Mouse (Mus musculus) kidney, embryonic 15.5 days (tissue): ENCODE measurements around the gene Rbpj. TPM values are rescaled to one million over a fixed set of nuclear protein-coding genes. Genes with fewer than 3 reads are reported as not detected.
A peak's percentile ranks its signal among the peaks of the same experiment; 100 is the strongest.

Experiments used
- ATAC-seq: fragments of 200-750 bp; cut with Nextera tagmentation; replicated peaks from 2 replicates; pipeline ENCODE4 v1.8.0; 2017; ENCODE audit warnings: moderate TSS enrichment; ENCODE audit not compliant: low FRiP score
- H3K27ac ChIP-seq: fragments of 300-500 bp; sonication (generic); 2 replicates; pipeline ENCODE4 v1.5.1; 2015; ENCODE audit warnings: mild to moderate bottlenecking, inconsistent platforms
- H3K27me3 ChIP-seq: fragments of 300-500 bp; sonication (generic); 2 replicates; pipeline ENCODE4 v1.6.1; 2015; ENCODE audit warnings: inconsistent platforms
- H3K36me3 ChIP-seq: fragments of 300-500 bp; sonication (generic); 2 replicates; pipeline ENCODE4 v1.6.1; 2015; ENCODE audit warnings: inconsistent platforms
- H3K4me1 ChIP-seq: fragments of 300-500 bp; sonication (generic); 2 replicates; pipeline ENCODE4 v1.6.1; 2015; ENCODE audit warnings: inconsistent platforms
- H3K4me2 ChIP-seq: fragments of 300-500 bp; sonication (generic); 2 replicates; pipeline ENCODE4 v1.6.1; 2015; ENCODE audit warnings: moderate library complexity, mild to moderate bottlenecking, inconsistent platforms
- H3K4me3 ChIP-seq: fragments of 300-500 bp; sonication (generic); replicated peaks from 2 replicates; pipeline ENCODE4 v1.5.1; 2015; ENCODE audit warnings: mild to moderate bottlenecking, inconsistent platforms
- H3K9ac ChIP-seq: fragments of 300-500 bp; sonication (generic); 2 replicates; pipeline ENCODE4 v1.6.1; 2015; ENCODE audit warnings: mild to moderate bottlenecking, inconsistent platforms
- H3K9me3 ChIP-seq: fragments of 300-500 bp; sonication (generic); replicated peaks from 2 replicates; pipeline ENCODE4 v1.6.1; 2016; ENCODE audit warnings: inconsistent platforms
- WGBS: fragments of 180-500 bp; shearing (Covaris S2); methylation state at CpG from one replicate; pipeline ENCODE4 v1.1.7; 2015; ENCODE audit warnings: mixed read lengths; 5-methylcytosine and 5-hydroxymethylcytosine counted together
- polyA plus RNA-seq: library from polyadenylated mRNA; unstranded; fragments of >200 nt; fragmentation: Nextera tagmentation; extraction: Ambion mirVana; gene quantifications from 2 replicates; pipeline ENCODE4 v1.2.1, GENCODE M21; 2015

Gene Rbpj
- polyA plus RNA-seq, result 33.1 and 36.7 TPM in 2 replicates

- 87% methylated on average over 9 of the region's 9 CpGs for WGBS
- Histone ChIP-seq H3K9ac (no peak within 1 kb of the TSS), H3K36me3 (no peaks in the 10 kb centered on the region), H3K4me1 (peaks cover 29% of the 10 kb centered on the region), H3K9me3 (no peaks in the 10 kb centered on the region), H3K27me3 (no peaks in the 10 kb centered on the region), H3K27ac (no peak within 1 kb of the TSS), H3K4me3 (no peak within 1 kb of the TSS), H3K4me2 (no peak within 1 kb of the TSS)
- no peak for ATAC-seq
These were observed at the start of gene Rbpj for GRCm38 (mm10) chr5:53465883-53466282. Rbpj (plus strand) TSS chr5:53466152.

GRCm38 (mm10) chr5:53420777-53421176, 45.2 kb upstream of the Rbpj start:
- Histone ChIP-seq H3K27me3 (no peaks in the 10 kb centered on the region), H3K36me3 (no peaks in the 10 kb centered on the region), H3K4me2 (no peak overlapping the region), H3K9me3 (no peaks in the 10 kb centered on the region), H3K4me1 (no peaks in the 10 kb centered on the region), H3K27ac (no peak overlapping the region), H3K9ac (no peak overlapping the region), H3K4me3 (no peak overlapping the region)
- WGBS, result 83% methylated on average over 1 of the region's 1 CpGs
- ATAC-seq, result no peak

GRCm38 (mm10) chr5:53421291-53421690, 44.7 kb upstream of the Rbpj start:
- Histone ChIP-seq H3K9me3 (no peaks in the 10 kb centered on the region), H3K4me2 (no peak overlapping the region), H3K4me1 (no peaks in the 10 kb centered on the region), H3K27ac (no peak overlapping the region), H3K4me3 (no peak overlapping the region), H3K9ac (no peak overlapping the region), H3K36me3 (no peaks in the 10 kb centered on the region), H3K27me3 (no peaks in the 10 kb centered on the region)
- 63% methylated on average over 4 of the region's 4 CpGs for WGBS
- ATAC-seq, result no peak

GRCm38 (mm10) chr5:53427411-53427810, 38.5 kb upstream of the Rbpj start:
- Histone ChIP-seq H3K9ac (no peak overlapping the region), H3K4me1 (no peaks in the 10 kb centered on the region), H3K36me3 (no peaks in the 10 kb centered on the region), H3K4me2 (no peak overlapping the region), H3K27ac (no peak overlapping the region), H3K4me3 (no peak overlapping the region), H3K9me3 (no peaks in the 10 kb centered on the region), H3K27me3 (no peaks in the 10 kb centered on the region)
- 70% methylated on average over 4 of the region's 4 CpGs for WGBS
- no peak for ATAC-seq

- Histone ChIP-seq H3K4me1 (no peaks in the 10 kb centered on the region), H3K9ac (no peak overlapping the region), H3K27ac (no peak overlapping the region), H3K4me2 (no peak overlapping the region), H3K9me3 (no peaks in the 10 kb centered on the region), H3K36me3 (no peaks in the 10 kb centered on the region), H3K4me3 (no peak overlapping the region), H3K27me3 (no peaks in the 10 kb centered on the region)
- WGBS, result 77% methylated on average over 10 of the region's 10 CpGs
- ATAC-seq, result no peak
These were observed 36.1 kb upstream of the Rbpj start for GRCm38 (mm10) chr5:53429683-53430477.

GRCm38 (mm10) chr5:53432451-53432850, 33.5 kb upstream of the Rbpj start:
- WGBS, result 81% methylated on average over 4 of the region's 4 CpGs
- H3K4me1 ChIP-seq, result no peaks in the 10 kb centered on the region
- H3K27me3 ChIP-seq, result no peaks in the 10 kb centered on the region
- H3K9ac ChIP-seq, result no peak overlapping the region
- no peaks in the 10 kb centered on the region for H3K36me3 ChIP-seq
- H3K4me2 ChIP-seq, result no peak overlapping the region
- no peak overlapping the region for H3K4me3 ChIP-seq
- ATAC-seq, result no peak
- H3K27ac ChIP-seq, result no peak overlapping the region
- no peaks in the 10 kb centered on the region for H3K9me3 ChIP-seq

GRCm38 (mm10) chr5:53436905-53437632, 28.9 kb upstream of the Rbpj start:
- Histone ChIP-seq H3K4me2 (no peak overlapping the region), H3K4me1 (no peaks in the 10 kb centered on the region), H3K27me3 (no peaks in the 10 kb centered on the region), H3K9ac (no peak overlapping the region), H3K4me3 (no peak overlapping the region), H3K36me3 (no peaks in the 10 kb centered on the region), H3K27ac (no peak overlapping the region), H3K9me3 (no peaks in the 10 kb centered on the region)
- ATAC-seq, result no peak
- WGBS, result 71% methylated on average over 6 of the region's 6 CpGs

GRCm38 (mm10) chr5:53437767-53438166, 28.2 kb upstream of the Rbpj start:
- Histone ChIP-seq H3K4me3 (no peak overlapping the region), H3K27ac (no peak overlapping the region), H3K9me3 (no peaks in the 10 kb centered on the region), H3K36me3 (no peaks in the 10 kb centered on the region), H3K4me2 (no peak overlapping the region), H3K4me1 (no peaks in the 10 kb centered on the region), H3K27me3 (no peaks in the 10 kb centered on the region), H3K9ac (no peak overlapping the region)
- 74% methylated on average over 4 of the region's 4 CpGs for WGBS
- no peak for ATAC-seq

GRCm38 (mm10) chr5:53438268-53438667, 27.7 kb upstream of the Rbpj start:
- Histone ChIP-seq H3K27ac (no peak overlapping the region), H3K36me3 (no peaks in the 10 kb centered on the region), H3K9me3 (no peaks in the 10 kb centered on the region), H3K27me3 (no peaks in the 10 kb centered on the region), H3K4me2 (no peak overlapping the region), H3K4me3 (no peak overlapping the region), H3K9ac (no peak overlapping the region), H3K4me1 (no peaks in the 10 kb centered on the region)
- WGBS, result 80% methylated on average over 3 of the region's 3 CpGs
- no peak for ATAC-seq

- no peak for ATAC-seq
- Histone ChIP-seq H3K9ac (no peak overlapping the region), H3K36me3 (no peaks in the 10 kb centered on the region), H3K27me3 (no peaks in the 10 kb centered on the region), H3K27ac (no peak overlapping the region), H3K4me2 (no peak overlapping the region), H3K4me1 (no peaks in the 10 kb centered on the region), H3K4me3 (no peak overlapping the region), H3K9me3 (no peaks in the 10 kb centered on the region)
- 44% methylated on average over 3 of the region's 3 CpGs for WGBS
These were observed 26.3 kb upstream of the Rbpj start for GRCm38 (mm10) chr5:53439655-53440054.

GRCm38 (mm10) chr5:53444030-53444429, 21.9 kb upstream of the Rbpj start:
- 91% methylated on average over 5 of the region's 5 CpGs for WGBS
- no peak overlapping the region for H3K4me3 ChIP-seq
- no peaks in the 10 kb centered on the region for H3K9me3 ChIP-seq
- no peaks in the 10 kb centered on the region for H3K4me1 ChIP-seq
- H3K36me3 ChIP-seq, result no peaks in the 10 kb centered on the region
- H3K27ac ChIP-seq, result no peak overlapping the region
- H3K27me3 ChIP-seq, result no peaks in the 10 kb centered on the region
- H3K9ac ChIP-seq, result no peak overlapping the region
- H3K4me2 ChIP-seq, result no peak overlapping the region
- ATAC-seq, result no peak

GRCm38 (mm10) chr5:53450945-53451344, 15.0 kb upstream of the Rbpj start:
- WGBS, result 59% methylated on average over 9 of the region's 9 CpGs

More at GRCm38 (mm10) chr5:53450945-53451344, 15.0 kb upstream of the Rbpj start:
- Histone ChIP-seq H3K36me3 (no peaks in the 10 kb centered on the region), H3K4me3 (no peak overlapping the region), H3K27ac (peak overlapping the region; percentile 32; the same call in 1 of the 2 replicates), H3K9me3 (no peaks in the 10 kb centered on the region), H3K27me3 (no peaks in the 10 kb centered on the region), H3K4me2 (no peak overlapping the region), H3K4me1 (peaks cover 8% of the 10 kb centered on the region; the same call in 1 of the 2 replicates), H3K9ac (no peak overlapping the region)
- no peak for ATAC-seq
